Mouse (Mus musculus): ENCODE data around the gene Dhx29. TPM values are rescaled to one million over a fixed set of nuclear protein-coding genes. Genes with fewer than 3 reads are reported as not detected.

Gene Dhx29
- 15.5 TPM in 2 replicates for polyA plus RNA-seq (2014; fragmentation: Nextera tagmentation; extraction: Ambion mirVana)

- Histone ChIP-seq H3K9ac (ENCODE audit: low read depth, low read length) (peak within 1 kb of the TSS; percentile 92), H3K4me3 (ENCODE audit: low read depth, low read length) (peak within 1 kb of the TSS; percentile 82), H3K27ac (ENCODE audit: low read depth, low read length) (peak within 1 kb of the TSS; percentile 87), H3K36me3 (ENCODE audit: control insufficient read depth, insufficient read depth, low read length) (peaks cover 2% of the 10 kb centered on the region), H3K27me3 (ENCODE audit: control insufficient read depth, insufficient read depth, low read length) (no peaks in the 10 kb centered on the region), H3K4me2 (peak within 1 kb of the TSS; percentile 72), H3K9me3 (replicated peaks; ENCODE audit: control insufficient read depth, low read length) (no peaks in the 10 kb centered on the region), H3K4me1 (ENCODE audit: control insufficient read depth, insufficient read depth, low read length) (peaks cover 16% of the 10 kb centered on the region)
- WGBS (ENCODE audit: insufficient replicate concordance), result under 1% methylated on average over 57 of the region's 57 CpGs
- peak; percentile 97 for ATAC-seq (replicated peaks; ENCODE audit: insufficient number of reproducible peaks, low FRiP score, low TSS enrichment)
Measured at GRCm38 (mm10) chr13:112927287-112928001, at the start of gene Dhx29, which contains the start of gene Mtrex. Gene Dhx29 (plus strand): TSS chr13:112927454. Gene Mtrex (minus strand): TSS chr13:112927398.

DNA sequence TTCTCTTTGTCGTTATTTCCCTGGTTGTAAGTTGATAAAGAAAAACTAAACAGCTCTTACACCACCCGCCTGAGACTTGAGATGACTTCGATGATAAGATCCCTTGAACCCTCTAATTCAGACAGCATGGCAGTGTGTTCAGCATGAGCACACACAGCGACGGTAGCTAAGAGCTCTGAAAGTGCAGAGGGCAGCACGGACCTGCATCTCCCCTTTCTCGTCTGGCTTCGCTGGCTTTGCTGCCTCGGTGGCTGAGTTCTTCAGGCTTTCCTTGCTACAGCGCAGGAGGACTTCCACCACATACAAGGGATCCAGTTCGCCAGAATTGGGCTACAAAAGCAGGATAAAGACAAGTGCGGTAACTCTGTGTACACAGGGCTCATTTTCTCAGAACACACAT, 40.0 kb upstream of the Dhx29 start:
- Histone ChIP-seq H3K4me2 (no peak overlapping the region), H3K27ac (ENCODE audit: low read depth, low read length) (no peak overlapping the region), H3K9me3 (replicated peaks; ENCODE audit: control insufficient read depth, low read length) (no peaks in the 10 kb centered on the region), H3K9ac (ENCODE audit: low read depth, low read length) (no peak overlapping the region), H3K4me1 (ENCODE audit: control insufficient read depth, insufficient read depth, low read length) (no peaks in the 10 kb centered on the region), H3K4me3 (ENCODE audit: low read depth, low read length) (no peak overlapping the region), H3K36me3 (ENCODE audit: control insufficient read depth, insufficient read depth, low read length) (peaks cover 31% of the 10 kb centered on the region), H3K27me3 (ENCODE audit: control insufficient read depth, insufficient read depth, low read length) (no peaks in the 10 kb centered on the region)
- 92% methylated on average over 12 of the region's 12 CpGs for WGBS (ENCODE audit: insufficient replicate concordance)
- no peak for ATAC-seq (replicated peaks; ENCODE audit: insufficient number of reproducible peaks, low FRiP score, low TSS enrichment)

GRCm38 (mm10) chr13:112902176-112902575, 25.1 kb upstream of the Dhx29 start:
- no peak overlapping the region for H3K9ac ChIP-seq (ENCODE audit: low read depth, low read length)
- WGBS (ENCODE audit: insufficient replicate concordance), result 92% methylated on average over 3 of the region's 3 CpGs
- H3K27me3 ChIP-seq (ENCODE audit: control insufficient read depth, insufficient read depth, low read length), result no peaks in the 10 kb centered on the region
- peaks cover 17% of the 10 kb centered on the region for H3K36me3 ChIP-seq (ENCODE audit: control insufficient read depth, insufficient read depth, low read length)
- no peak for ATAC-seq (replicated peaks; ENCODE audit: insufficient number of reproducible peaks, low FRiP score, low TSS enrichment)
- no peaks in the 10 kb centered on the region for H3K4me1 ChIP-seq (ENCODE audit: control insufficient read depth, insufficient read depth, low read length)
- H3K4me2 ChIP-seq, result no peak overlapping the region
- H3K27ac ChIP-seq (ENCODE audit: low read depth, low read length), result no peak overlapping the region
- no peak overlapping the region for H3K4me3 ChIP-seq (ENCODE audit: low read depth, low read length)
- H3K9me3 ChIP-seq (replicated peaks; ENCODE audit: control insufficient read depth, low read length), result no peaks in the 10 kb centered on the region

GRCm38 (mm10) chr13:112909663-112910062, 17.6 kb upstream of the Dhx29 start:
- Histone ChIP-seq H3K4me2 (no peak overlapping the region), H3K9me3 (replicated peaks; ENCODE audit: control insufficient read depth, low read length) (no peaks in the 10 kb centered on the region), H3K27me3 (ENCODE audit: control insufficient read depth, insufficient read depth, low read length) (no peaks in the 10 kb centered on the region), H3K27ac (ENCODE audit: low read depth, low read length) (no peak overlapping the region), H3K4me1 (ENCODE audit: control insufficient read depth, insufficient read depth, low read length) (no peaks in the 10 kb centered on the region), H3K4me3 (ENCODE audit: low read depth, low read length) (no peak overlapping the region), H3K9ac (ENCODE audit: low read depth, low read length) (no peak overlapping the region), H3K36me3 (ENCODE audit: control insufficient read depth, insufficient read depth, low read length) (peaks cover 8% of the 10 kb centered on the region; the same call in 1 of the 2 replicates)
- 71% methylated on average over 4 of the region's 4 CpGs for WGBS (ENCODE audit: insufficient replicate concordance)
- no peak for ATAC-seq (replicated peaks; ENCODE audit: insufficient number of reproducible peaks, low FRiP score, low TSS enrichment)

DNA sequence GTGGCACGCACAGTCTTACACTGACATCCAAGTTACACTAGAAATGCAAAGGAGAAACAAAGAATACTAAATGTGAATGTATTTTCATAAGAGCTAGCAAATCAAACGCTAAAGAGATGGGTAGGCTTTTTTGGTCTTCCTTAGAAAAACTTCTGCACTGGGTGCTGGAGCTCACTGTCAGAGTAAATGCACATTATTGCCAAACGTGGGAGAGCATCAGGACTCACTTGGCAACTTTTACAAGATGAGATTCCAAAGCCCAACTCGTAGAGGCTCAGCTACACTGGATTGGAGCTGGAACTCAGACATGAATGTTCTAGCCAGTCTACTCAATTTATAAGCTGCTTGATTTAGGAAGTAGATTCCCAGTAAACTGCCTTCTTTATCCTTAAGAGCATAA, 16.8 kb upstream of the Dhx29 start:
- WGBS (ENCODE audit: insufficient replicate concordance), result 81% methylated on average over 4 of the region's 4 CpGs
- peaks cover 5% of the 10 kb centered on the region; the same call in 1 of the 2 replicates for H3K36me3 ChIP-seq (ENCODE audit: control insufficient read depth, insufficient read depth, low read length)

DNA sequence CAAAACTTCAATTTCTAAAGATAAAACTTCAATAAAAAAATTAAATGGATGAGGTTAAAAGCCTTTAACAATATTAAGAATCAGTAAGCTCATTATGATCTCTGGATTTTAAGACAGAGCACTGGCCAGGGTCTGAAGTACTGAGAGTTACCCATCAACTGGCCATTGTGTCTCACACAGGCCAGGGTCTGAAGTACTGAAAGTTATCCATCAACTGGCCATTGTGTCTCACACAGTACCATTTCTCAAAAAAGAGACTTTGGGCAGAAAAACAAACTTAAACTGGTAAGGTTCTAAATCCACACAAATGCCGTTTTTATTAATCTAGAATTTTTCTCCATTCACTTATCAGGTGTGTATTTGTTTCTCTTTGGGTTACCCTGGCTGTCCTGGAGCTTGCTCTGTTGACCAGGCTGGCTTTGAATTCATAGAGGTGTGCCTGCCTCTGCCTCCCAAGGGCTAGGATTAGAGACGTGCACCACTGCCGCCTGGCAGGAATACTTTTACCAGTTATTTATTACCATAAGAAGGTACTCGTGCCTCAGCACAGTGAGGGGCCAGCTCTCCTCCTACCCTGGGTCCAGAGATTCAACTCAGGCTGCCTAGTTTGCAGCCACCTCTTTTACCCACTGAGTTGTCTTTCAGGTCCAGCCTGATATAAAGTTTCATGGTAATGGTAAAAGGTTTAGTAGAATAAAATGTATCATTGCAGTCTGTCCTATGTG, 8.0 kb upstream of the Dhx29 start:
- Histone ChIP-seq H3K4me1 (ENCODE audit: control insufficient read depth, insufficient read depth, low read length) (no peaks in the 10 kb centered on the region), H3K9me3 (replicated peaks; ENCODE audit: control insufficient read depth, low read length) (no peaks in the 10 kb centered on the region), H3K4me2 (no peak overlapping the region), H3K27ac (ENCODE audit: low read depth, low read length) (no peak overlapping the region), H3K36me3 (ENCODE audit: control insufficient read depth, insufficient read depth, low read length) (peaks cover 7% of the 10 kb centered on the region; the same call in 1 of the 2 replicates), H3K9ac (ENCODE audit: low read depth, low read length) (no peak overlapping the region), H3K27me3 (ENCODE audit: control insufficient read depth, insufficient read depth, low read length) (no peaks in the 10 kb centered on the region), H3K4me3 (ENCODE audit: low read depth, low read length) (no peak overlapping the region)
- 88% methylated on average over 4 of the region's 4 CpGs for WGBS (ENCODE audit: insufficient replicate concordance)
- ATAC-seq (replicated peaks; ENCODE audit: insufficient number of reproducible peaks, low FRiP score, low TSS enrichment), result no peak

More for the DNA sequence above, 16.8 kb upstream of the Dhx29 start:
- Histone ChIP-seq H3K4me3 (ENCODE audit: low read depth, low read length) (no peak overlapping the region), H3K4me1 (ENCODE audit: control insufficient read depth, insufficient read depth, low read length) (no peaks in the 10 kb centered on the region), H3K4me2 (no peak overlapping the region), H3K9ac (ENCODE audit: low read depth, low read length) (no peak overlapping the region), H3K27ac (ENCODE audit: low read depth, low read length) (no peak overlapping the region), H3K9me3 (replicated peaks; ENCODE audit: control insufficient read depth, low read length) (no peaks in the 10 kb centered on the region), H3K27me3 (ENCODE audit: control insufficient read depth, insufficient read depth, low read length) (no peaks in the 10 kb centered on the region)
- no peak for ATAC-seq (replicated peaks; ENCODE audit: insufficient number of reproducible peaks, low FRiP score, low TSS enrichment)

DNA sequence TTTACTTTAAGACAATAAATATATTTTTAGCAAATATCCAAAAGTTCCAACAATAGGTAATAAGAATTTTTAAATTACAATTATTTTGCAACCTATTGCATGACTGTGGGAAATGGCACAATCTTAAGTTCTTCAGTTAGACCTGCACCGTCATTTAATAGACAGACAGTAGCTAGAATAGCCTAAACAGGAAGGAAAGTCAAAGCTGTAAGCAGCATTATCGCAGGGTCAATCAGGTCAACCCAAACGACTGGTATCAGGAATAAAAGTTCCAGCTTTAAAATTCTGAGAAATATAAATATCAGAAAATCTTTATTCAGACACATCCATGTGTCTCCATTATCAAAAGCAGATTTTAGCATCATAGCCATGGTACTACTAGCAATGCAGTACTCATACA, 6.3 kb upstream of the Dhx29 start:
- no peaks in the 10 kb centered on the region for H3K27me3 ChIP-seq (ENCODE audit: control insufficient read depth, insufficient read depth, low read length)
- H3K9me3 ChIP-seq (replicated peaks; ENCODE audit: control insufficient read depth, low read length), result no peaks in the 10 kb centered on the region
- no peak overlapping the region for H3K27ac ChIP-seq (ENCODE audit: low read depth, low read length)
- H3K36me3 ChIP-seq (ENCODE audit: control insufficient read depth, insufficient read depth, low read length), result peaks cover 7% of the 10 kb centered on the region; the same call in 1 of the 2 replicates
- no peak overlapping the region for H3K4me2 ChIP-seq
- H3K9ac ChIP-seq (ENCODE audit: low read depth, low read length), result no peak overlapping the region
- WGBS (ENCODE audit: insufficient replicate concordance), result 87% methylated on average over 3 of the region's 3 CpGs
- H3K4me3 ChIP-seq (ENCODE audit: low read depth, low read length), result no peak overlapping the region
- ATAC-seq (replicated peaks; ENCODE audit: insufficient number of reproducible peaks, low FRiP score, low TSS enrichment), result no peak
- H3K4me1 ChIP-seq (ENCODE audit: control insufficient read depth, insufficient read depth, low read length), result peaks cover 5% of the 10 kb centered on the region

DNA sequence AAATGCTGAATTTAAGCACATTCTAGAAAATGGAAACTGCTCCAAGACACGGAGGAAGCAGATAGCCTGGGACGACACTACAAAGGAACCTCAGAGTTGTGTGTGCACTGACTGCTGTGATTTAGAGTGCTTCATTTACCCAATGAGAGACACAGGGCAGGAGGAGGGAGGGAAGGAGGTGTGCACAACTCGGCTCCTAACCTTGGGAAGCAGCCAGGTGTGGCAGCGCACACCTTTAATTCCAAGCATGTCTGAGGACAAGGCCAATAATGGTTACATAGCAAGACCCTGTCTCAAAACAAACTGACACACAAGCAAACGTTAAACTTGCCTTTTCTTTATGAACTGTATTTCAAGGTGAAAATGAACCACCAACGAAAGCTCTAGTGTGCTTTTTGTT, 2.0 kb upstream of the Dhx29 start:
- Histone ChIP-seq H3K36me3 (ENCODE audit: control insufficient read depth, insufficient read depth, low read length) (peaks cover 2% of the 10 kb centered on the region; the same call in 1 of the 2 replicates), H3K27ac (ENCODE audit: low read depth, low read length) (no peak overlapping the region), H3K4me1 (ENCODE audit: control insufficient read depth, insufficient read depth, low read length) (peaks cover 16% of the 10 kb centered on the region), H3K4me2 (no peak overlapping the region), H3K4me3 (ENCODE audit: low read depth, low read length) (no peak overlapping the region), H3K27me3 (ENCODE audit: control insufficient read depth, insufficient read depth, low read length) (no peaks in the 10 kb centered on the region), H3K9ac (ENCODE audit: low read depth, low read length) (no peak overlapping the region), H3K9me3 (replicated peaks; ENCODE audit: control insufficient read depth, low read length) (no peaks in the 10 kb centered on the region)
- WGBS (ENCODE audit: insufficient replicate concordance), result 80% methylated on average over 6 of the region's 6 CpGs
- ATAC-seq (replicated peaks; ENCODE audit: insufficient number of reproducible peaks, low FRiP score, low TSS enrichment), result no peak

Data from heart, embryonic 11.5 days (tissue).